Mouse (Mus musculus) liver, postnatal 0 days (tissue): ENCODE measurements around the gene Adam19.

ENCODE experiments used
- CTCF ChIP-seq: sonication (generic); IDR thresholded peaks from 2 replicates; pipeline ENCODE4 v1.5.1; 2016; ENCODE audit warnings: antibody characterized with exemption, low read depth
- EP300 ChIP-seq: IDR thresholded peaks from 2 replicates; pipeline ENCODE4 v1.6.1; 2016; ENCODE audit warnings: antibody characterized with exemption, low read depth, mild to moderate bottlenecking

DNA sequence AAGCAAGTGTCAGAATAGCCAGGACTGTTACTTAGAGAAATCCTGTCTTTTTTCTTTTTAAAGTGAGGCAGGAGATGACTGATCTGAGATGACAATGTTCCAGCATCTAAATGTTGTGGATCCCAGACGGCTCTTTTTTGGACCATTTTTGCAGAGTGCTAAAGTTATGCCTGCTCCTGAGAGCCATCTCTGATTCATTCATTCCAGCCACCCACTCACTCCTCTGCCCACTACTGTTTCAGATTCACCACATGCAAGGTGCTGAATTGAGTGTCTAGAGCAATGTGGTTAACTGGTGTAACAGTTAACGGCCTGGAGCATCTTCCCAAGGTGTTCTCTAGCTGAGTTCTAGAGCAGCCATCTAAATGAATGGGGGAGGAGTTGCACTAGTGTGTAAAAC lies 79.1 kb downstream of the Adam19 start:
- TF ChIP-seq CTCF (no peak), EP300 (no peak)
